Mouse (Mus musculus) neural tube, embryonic 12.5 days (tissue): Measurements from ENCODE around the gene Hoxd12. TPM values are rescaled to one million over a fixed set of nuclear protein-coding genes. Genes with fewer than 3 reads are reported as not detected.

Experiments
- ATAC-seq: fragments of 200-750 bp; cut with Nextera tagmentation; 2 replicates; pipeline ENCODE4 v1.8.0; 2017; ENCODE audit warnings: low read depth, mild to moderate bottlenecking, moderate TSS enrichment, moderate library complexity; ENCODE audit not compliant: low FRiP score
- H3K27ac ChIP-seq: fragments of 300-500 bp; sonication (generic); 2 replicates; pipeline ENCODE4 v1.5.1; 2016
- H3K27me3 ChIP-seq: fragments of 300-500 bp; sonication (generic); replicated peaks from 2 replicates; pipeline ENCODE4 v1.6.1; 2016; ENCODE audit warnings: mild to moderate bottlenecking
- H3K36me3 ChIP-seq: fragments of 300-500 bp; sonication (generic); 2 replicates; pipeline ENCODE4 v1.6.1; 2016; ENCODE audit warnings: mild to moderate bottlenecking
- H3K4me1 ChIP-seq: fragments of 300-500 bp; sonication (generic); 2 replicates; pipeline ENCODE4 v1.6.1; 2016
- H3K4me2 ChIP-seq: fragments of 300-500 bp; sonication (generic); replicated peaks from 2 replicates; pipeline ENCODE4 v1.6.1; 2016; ENCODE audit warnings: mild to moderate bottlenecking
- H3K4me3 ChIP-seq: fragments of 300-500 bp; sonication (generic); 2 replicates; pipeline ENCODE4 v1.5.1; 2016
- H3K9ac ChIP-seq: fragments of 300-500 bp; sonication (generic); 2 replicates; pipeline ENCODE4 v1.6.1; 2016; ENCODE audit warnings: mild to moderate bottlenecking
- H3K9me3 ChIP-seq: fragments of 300-500 bp; sonication (generic); 2 replicates; pipeline ENCODE4 v1.6.1; 2016; ENCODE audit warnings: mild to moderate bottlenecking
- WGBS: fragments of 180-500 bp; shearing (Covaris S2); methylation state at CpG from one replicate; pipeline ENCODE4 v1.1.7; 2016; 5-methylcytosine and 5-hydroxymethylcytosine counted together
- polyA plus RNA-seq: library from polyadenylated mRNA; unstranded; fragments of >200 nt; fragmentation: Nextera tagmentation; extraction: Ambion mirVana; gene quantifications from 2 replicates; pipeline ENCODE4 v1.2.1, GENCODE M21; 2016

The Hoxd12 gene
- polyA plus RNA-seq, 1 experiment from 2014 or later = 4.1 TPM

DNA sequence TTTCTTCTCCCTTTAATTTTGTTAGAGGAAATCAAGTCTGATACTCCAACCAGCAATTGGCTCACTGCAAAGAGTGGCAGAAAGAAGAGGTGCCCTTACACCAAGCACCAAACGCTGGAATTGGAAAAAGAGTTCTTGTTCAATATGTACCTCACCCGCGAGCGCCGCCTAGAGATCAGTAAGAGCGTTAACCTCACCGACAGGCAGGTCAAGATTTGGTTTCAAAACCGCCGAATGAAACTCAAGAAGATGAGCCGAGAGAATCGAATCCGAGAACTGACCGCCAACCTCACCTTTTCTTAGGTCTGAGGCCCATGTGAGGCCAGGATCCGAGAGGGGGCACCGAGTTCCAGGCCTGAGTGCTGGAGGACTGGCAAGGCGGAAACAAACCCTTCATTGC is 19.3 kb downstream of the Hoxd12 start:
- H3K4me1 ChIP-seq = peaks cover 19% of the 10 kb centered on the region
- peak overlapping the region; percentile 26 for H3K4me3 ChIP-seq
- no peaks in the 10 kb centered on the region for H3K36me3 ChIP-seq
- no peak overlapping the region for H3K27ac ChIP-seq
- peak overlapping the region; percentile 76 for H3K9ac ChIP-seq
- peak overlapping the region; percentile 75 for H3K4me2 ChIP-seq
- no peak for ATAC-seq
- no peaks in the 10 kb centered on the region for H3K9me3 ChIP-seq
- WGBS = 1% methylated on average over 16 of the region's 16 CpGs
- peaks cover 79% of the 10 kb centered on the region for H3K27me3 ChIP-seq

DNA sequence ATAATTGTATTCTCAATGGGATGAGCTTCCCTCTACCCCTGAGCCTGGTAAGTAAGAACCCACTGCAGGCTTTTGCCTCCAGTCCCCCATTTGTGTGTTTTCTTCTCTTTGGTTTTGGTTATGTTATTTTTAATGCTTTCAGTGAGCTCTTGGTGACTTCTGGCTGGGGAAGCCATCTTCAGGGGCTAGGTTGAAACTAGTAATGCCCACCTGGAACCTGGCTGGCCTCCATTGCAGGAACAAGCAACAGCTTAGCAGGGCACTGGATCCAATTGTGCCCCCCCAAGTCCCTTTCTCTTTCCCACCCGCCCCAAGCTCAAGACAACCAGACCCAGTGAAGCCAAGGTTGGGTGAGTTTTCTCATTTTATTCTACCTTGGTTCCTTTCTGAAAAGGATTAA is 20.6 kb downstream of the Hoxd12 start:
- WGBS = 15% methylated on average over 1 of the region's 1 CpGs

DNA sequence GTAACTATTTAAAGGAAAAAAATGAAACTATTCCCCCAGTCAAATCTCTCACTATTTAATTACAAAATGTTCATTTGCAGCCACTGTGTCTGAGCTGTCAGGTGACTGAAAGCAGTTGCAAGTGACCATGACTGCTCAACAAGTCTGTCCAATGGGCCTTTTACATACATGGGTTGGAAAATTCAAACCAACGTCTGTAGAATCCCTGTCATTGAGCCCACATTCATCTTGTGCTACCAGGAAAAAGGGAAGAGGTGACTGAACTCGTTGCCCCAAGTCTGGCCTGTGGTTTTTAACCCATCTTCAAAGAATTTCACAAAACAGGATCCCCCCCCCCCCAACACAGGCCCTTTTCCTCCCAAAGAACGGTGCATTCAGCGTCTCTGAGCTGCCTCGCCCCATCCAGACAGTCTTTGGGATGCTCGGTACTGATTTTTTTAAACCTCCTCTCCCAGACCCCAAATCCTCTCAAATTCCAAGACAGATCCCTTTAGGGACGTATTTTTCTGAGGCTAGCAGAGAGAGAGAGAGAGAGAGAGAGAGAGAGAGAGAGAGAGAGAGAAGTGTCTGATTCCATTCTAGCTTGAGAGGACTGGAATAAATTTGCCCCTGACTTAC is 21.1 kb downstream of the Hoxd12 start:
- no peaks in the 10 kb centered on the region for H3K9me3 ChIP-seq
- H3K4me1 ChIP-seq = peaks cover 28% of the 10 kb centered on the region
- peak overlapping the region; percentile 96 for H3K9ac ChIP-seq
- no peak for ATAC-seq
- H3K27ac ChIP-seq = peak overlapping the region; percentile 83; the same call in 1 of the 2 replicates
- H3K4me3 ChIP-seq = peak overlapping the region; percentile 54; the same call in 1 of the 2 replicates
- H3K36me3 ChIP-seq = no peaks in the 10 kb centered on the region
- H3K4me2 ChIP-seq = peak overlapping the region; percentile 75
- WGBS = 8% methylated on average over 7 of the region's 7 CpGs
- H3K27me3 ChIP-seq = peaks cover 85% of the 10 kb centered on the region

More for the DNA sequence above, 20.6 kb downstream of the Hoxd12 start:
- Histone ChIP-seq H3K4me3 (peak overlapping the region; percentile 11; the same call in 1 of the 2 replicates), H3K27me3 (peaks cover 81% of the 10 kb centered on the region), H3K4me1 (peaks cover 23% of the 10 kb centered on the region), H3K9ac (peak overlapping the region; percentile 18; the same call in 1 of the 2 replicates), H3K27ac (no peak overlapping the region), H3K4me2 (peak overlapping the region; percentile 75), H3K36me3 (no peaks in the 10 kb centered on the region), H3K9me3 (no peaks in the 10 kb centered on the region)
- ATAC-seq = no peak

DNA sequence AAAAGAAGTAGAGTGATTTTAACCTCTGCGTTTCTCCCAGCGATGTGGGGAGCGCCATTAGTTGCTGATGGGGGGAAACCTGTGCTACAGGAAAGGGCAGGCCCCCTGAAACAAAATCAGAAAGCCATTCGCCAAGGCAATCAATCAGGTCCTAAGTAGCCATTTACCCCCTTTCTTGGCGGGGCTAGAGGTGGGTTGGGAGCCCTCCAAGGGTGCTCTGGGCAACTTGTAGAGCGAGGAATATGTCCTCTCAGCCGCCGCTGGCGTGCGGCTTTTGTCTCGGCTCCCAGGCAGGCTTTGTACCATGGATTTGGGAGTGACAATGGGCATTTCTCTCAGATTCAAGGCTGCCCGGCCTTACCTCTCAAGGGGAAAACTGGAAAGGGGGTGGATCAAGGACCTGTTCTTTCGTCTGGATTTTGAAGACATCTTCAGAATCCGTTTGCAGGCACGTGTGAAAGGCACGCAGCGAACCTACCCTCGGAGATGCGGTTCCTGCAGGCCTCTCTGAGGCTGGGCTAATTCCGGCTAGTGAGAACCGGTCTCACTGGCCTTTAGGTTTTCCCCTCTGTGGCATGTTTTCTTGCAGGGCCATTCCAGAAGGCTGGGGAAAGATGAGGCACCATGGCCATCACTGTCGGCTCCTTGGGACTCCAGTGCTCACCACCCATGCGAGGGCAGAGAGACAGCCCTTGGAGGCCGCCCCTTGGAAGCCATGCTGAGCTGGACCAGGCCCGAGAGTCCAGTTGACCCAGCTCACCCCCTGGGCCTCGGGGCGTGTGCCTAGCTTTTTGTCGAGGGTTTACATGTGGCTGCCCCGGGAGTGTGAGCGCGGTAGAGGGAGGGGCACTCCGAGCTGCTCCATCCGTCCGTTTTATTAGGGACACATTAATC is 21.9 kb downstream of the Hoxd12 start:
- Histone ChIP-seq H3K36me3 (no peaks in the 10 kb centered on the region), H3K4me2 (peak overlapping the region; percentile 75), H3K4me3 (peak overlapping the region; percentile 54), H3K27me3 (peaks cover 82% of the 10 kb centered on the region), H3K4me1 (peaks cover 30% of the 10 kb centered on the region), H3K27ac (peak overlapping the region; percentile 83), H3K9me3 (no peaks in the 10 kb centered on the region), H3K9ac (peak overlapping the region; percentile 96)
- 2% methylated on average over 34 of the region's 34 CpGs for WGBS
- no peak for ATAC-seq

DNA sequence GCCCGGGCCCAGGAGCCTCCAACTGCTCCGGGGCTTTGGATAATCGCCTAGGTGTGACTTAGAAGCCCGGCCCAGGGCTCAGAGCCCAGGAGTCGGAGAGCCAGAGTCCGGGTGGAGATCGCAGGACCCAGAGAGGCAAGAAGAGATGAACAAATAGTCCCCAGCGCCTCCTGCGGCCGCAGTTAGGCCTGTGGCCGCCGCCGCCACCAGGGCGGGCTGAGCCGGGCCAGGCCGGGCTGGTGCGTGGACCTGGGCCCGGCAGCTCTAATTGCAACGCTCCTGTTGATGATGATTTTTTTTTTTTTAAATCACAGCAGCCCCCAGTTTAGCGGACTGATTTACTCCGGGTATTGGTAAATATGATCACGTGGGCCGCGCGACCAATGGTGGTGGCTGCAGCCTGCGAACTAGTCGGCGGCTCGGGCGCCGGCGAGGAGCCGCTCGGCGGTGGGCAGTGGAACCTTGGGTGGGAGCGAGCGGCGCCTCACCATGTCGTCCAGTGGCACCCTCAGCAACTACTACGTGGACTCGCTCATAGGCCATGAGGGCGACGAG is 22.8 kb downstream of the Hoxd12 start, which contains the start of gene Hoxd9:
Hoxd9 (plus strand) TSS at position 161 of the 555 bp plus-strand sequence.
- peak; percentile 49 for ATAC-seq
- Histone ChIP-seq H3K9me3 (no peaks in the 10 kb centered on the region), H3K36me3 (no peaks in the 10 kb centered on the region), H3K9ac (peak within 1 kb of the TSS; percentile 96), H3K27ac (peak within 1 kb of the TSS; percentile 83), H3K4me2 (peak within 1 kb of the TSS; percentile 75), H3K27me3 (peaks cover 73% of the 10 kb centered on the region), H3K4me3 (peak within 1 kb of the TSS; percentile 54), H3K4me1 (peaks cover 30% of the 10 kb centered on the region)
- under 1% methylated on average over 43 of the region's 43 CpGs for WGBS

DNA sequence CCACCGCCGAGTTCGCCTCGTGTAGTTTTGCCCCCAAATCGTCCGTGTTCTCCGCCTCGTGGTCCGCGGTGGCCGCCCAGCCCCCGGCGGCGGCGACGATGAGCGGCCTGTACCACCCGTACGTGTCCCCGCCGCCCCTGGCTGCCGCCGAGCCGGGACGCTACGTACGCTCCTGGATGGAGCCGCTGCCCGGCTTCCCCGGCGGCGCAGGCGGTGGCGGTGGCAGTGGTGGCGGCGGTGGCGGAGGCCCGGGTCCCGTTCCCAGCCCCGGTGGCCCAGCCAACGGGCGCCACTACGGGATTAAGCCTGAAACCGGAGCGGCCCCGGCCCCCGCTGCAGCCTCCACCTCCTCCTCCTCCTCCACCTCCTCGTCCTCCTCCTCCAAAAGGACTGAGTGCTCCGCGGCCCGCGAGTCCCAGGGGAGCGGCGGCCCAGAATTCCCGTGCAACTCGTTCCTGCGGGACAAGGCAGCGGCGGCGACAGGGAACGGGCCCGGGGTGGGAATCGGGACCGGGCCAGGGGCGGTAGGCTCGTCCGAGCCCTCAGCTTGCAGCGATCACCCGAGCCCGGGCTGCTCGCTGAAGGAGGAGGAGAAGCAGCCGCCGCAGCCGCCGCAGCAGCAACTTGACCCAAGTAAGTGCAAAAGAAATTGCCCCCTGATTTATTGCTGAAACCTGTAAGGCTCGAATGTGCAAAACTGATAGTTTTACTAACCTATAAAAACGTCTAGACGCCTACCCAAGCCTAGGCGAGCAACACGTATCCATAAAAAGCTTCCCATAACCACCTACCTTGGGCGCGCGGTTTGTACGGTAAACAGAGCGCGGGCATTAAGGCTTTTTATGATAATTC is 23.6 kb downstream of the Hoxd12 start:
- 0 out of 2 replicates have a peak, but pooled peaks have one; percentile 25 for ATAC-seq
- peak overlapping the region; percentile 83; the same call in 1 of the 2 replicates for H3K27ac ChIP-seq
- peak overlapping the region; percentile 54 for H3K4me3 ChIP-seq
- H3K9me3 ChIP-seq = no peaks in the 10 kb centered on the region
- peak overlapping the region; percentile 75 for H3K4me2 ChIP-seq
- H3K27me3 ChIP-seq = peaks cover 65% of the 10 kb centered on the region
- under 1% methylated on average over 83 of the region's 86 CpGs for WGBS
- no peaks in the 10 kb centered on the region for H3K36me3 ChIP-seq
- H3K4me1 ChIP-seq = peaks cover 33% of the 10 kb centered on the region
- H3K9ac ChIP-seq = peak overlapping the region; percentile 96

DNA sequence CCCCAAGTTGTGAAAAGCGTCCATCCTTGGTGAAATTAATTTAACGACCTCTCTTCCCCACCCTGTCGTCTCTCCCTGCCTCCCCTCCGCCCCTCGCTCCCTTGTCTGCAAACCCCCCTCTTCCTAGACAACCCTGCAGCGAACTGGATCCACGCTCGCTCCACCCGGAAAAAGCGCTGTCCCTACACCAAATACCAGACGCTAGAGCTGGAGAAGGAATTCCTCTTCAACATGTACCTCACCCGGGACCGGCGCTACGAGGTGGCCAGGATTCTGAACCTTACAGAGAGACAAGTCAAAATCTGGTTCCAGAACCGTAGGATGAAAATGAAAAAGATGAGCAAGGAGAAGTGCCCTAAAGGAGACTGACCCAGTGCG is 24.2 kb downstream of the Hoxd12 start:
- WGBS = under 1% methylated on average over 17 of the region's 17 CpGs

DNA sequence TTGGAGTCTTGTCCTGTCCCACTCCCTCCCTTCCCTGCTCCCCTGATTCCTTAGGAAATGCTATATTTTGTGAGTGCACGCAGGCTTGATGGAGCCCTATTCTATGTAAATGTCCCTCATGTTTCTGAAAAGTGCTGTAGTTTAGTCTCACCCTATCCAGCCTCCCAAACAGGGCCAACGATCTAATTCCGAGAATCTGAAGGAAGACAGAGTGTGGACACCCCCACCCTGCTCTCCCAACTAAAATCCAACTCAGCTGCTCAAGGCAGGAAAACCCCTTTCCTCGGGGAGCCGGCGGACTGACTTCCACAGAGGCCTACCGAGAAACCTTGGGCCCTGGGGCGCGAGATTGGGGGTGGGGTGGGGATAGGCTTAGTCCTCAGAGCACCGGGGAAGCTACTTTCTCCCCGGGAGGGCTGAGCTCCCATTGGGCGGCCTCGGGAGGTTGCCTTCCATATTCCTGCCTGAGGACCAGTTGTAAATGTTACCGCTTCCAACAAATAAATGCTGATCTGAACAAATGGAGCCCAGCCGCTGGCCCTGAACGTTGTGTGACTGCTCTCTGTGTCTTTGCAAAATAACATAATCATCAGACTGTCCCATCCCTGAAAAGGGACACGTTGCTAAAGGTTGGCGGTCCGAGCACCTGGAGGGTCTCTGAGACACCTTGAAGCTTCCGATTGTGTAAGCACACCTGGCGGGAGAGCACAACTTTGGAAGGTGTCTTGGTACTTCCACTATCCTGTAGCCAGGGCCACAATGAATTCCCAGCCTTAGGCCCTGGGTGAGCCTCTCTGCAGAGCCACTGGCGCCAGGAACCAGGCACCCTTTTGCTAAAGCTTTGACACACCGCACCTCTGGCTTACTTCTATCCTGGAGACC is 25.1 kb downstream of the Hoxd12 start:
- no peak for ATAC-seq
- peak overlapping the region; percentile 75 for H3K4me2 ChIP-seq
- no peaks in the 10 kb centered on the region for H3K9me3 ChIP-seq
- WGBS = 3% methylated on average over 23 of the region's 23 CpGs
- H3K4me3 ChIP-seq = peak overlapping the region; percentile 54
- H3K9ac ChIP-seq = peak overlapping the region; percentile 96
- H3K36me3 ChIP-seq = no peaks in the 10 kb centered on the region
- H3K27ac ChIP-seq = peak overlapping the region; percentile 57
- H3K27me3 ChIP-seq = peaks cover 53% of the 10 kb centered on the region
- H3K4me1 ChIP-seq = peaks cover 41% of the 10 kb centered on the region

More for the DNA sequence above, 24.2 kb downstream of the Hoxd12 start:
- no peak for ATAC-seq
- peak overlapping the region; percentile 96 for H3K9ac ChIP-seq
- no peaks in the 10 kb centered on the region for H3K36me3 ChIP-seq
- peak overlapping the region; percentile 75 for H3K4me2 ChIP-seq
- H3K27me3 ChIP-seq = peaks cover 60% of the 10 kb centered on the region
- H3K27ac ChIP-seq = peak overlapping the region; percentile 57; the same call in 1 of the 2 replicates
- H3K4me3 ChIP-seq = peak overlapping the region; percentile 54
- no peaks in the 10 kb centered on the region for H3K9me3 ChIP-seq
- H3K4me1 ChIP-seq = peaks cover 39% of the 10 kb centered on the region

DNA sequence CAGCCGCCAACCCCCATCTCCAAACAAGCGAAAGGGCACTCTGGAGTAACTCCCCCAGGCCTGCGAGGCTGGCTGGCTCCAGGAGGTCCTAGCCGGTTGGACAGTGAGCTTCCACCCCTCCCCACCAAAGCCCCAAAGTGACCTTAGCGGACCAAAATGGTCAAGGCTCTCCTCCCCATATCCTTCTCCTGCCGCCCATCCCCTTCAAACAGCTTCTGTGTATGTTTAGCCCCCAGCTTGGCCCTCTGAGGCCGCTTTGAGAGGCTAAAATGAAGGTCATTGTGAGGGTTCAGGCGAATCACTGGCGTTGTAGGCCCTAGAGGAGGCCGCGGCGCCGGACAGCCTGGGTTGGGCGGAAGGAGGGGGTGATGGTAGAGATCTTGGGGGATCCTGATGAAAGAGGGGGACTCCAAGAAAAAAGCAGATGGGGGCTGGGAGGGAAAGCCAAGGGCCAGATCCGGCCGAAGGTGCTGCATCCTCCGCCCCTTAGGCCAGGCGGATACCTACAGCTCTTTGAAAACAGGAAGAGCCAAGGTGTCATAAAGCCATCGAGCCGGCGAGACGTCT is 25.8 kb downstream of the Hoxd12 start:
- no peak for ATAC-seq
- peaks cover 41% of the 10 kb centered on the region for H3K4me1 ChIP-seq
- 3% methylated on average over 22 of the region's 22 CpGs for WGBS
- no peaks in the 10 kb centered on the region for H3K36me3 ChIP-seq
- H3K27ac ChIP-seq = peak overlapping the region; percentile 57
- H3K9me3 ChIP-seq = no peaks in the 10 kb centered on the region
- H3K4me2 ChIP-seq = peak overlapping the region; percentile 75
- H3K9ac ChIP-seq = peak overlapping the region; percentile 96
- peaks cover 46% of the 10 kb centered on the region for H3K27me3 ChIP-seq
- peak overlapping the region; percentile 54 for H3K4me3 ChIP-seq

DNA sequence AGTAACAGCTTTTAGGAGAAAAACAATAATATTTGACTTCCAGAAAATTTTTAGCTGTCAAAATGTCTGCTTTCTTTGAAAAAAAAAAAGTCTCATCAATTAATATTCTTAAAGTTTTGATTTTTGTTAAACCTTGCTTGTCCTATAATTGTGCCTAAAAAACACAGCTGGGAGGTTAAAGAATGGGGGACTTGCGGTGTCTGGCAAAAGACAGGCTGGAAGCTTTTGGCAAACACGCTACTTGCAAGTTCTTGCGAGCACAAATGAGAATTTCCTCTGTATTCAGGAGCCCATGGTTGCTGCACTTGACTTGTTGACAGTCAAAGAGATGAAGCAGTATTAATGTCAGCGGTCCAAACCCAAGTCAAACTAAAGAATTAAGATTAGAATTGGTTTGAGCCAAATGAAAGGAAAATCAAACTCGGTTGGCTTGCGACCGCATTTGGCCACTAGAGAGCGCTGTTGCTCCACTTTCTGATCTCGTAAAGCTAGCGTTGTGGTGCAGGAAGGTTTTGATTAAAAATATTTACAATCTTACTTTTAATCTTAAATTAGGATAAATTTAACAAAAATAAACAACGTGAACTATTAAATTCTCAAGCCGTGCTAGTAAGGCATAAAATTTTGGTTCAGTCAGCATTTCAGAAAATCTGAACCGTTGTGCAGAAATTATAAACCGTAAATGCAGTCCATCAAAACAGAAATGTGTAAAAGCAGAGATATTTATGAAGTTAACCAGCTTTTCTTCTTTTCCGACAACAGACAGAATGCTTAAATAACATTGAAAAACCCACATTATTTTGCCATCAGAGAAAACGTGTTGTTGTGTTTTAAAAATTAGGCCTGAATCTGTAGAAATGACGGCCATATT is 27.4 kb downstream of the Hoxd12 start:
- no peak for ATAC-seq
- Histone ChIP-seq H3K4me2 (peak overlapping the region; percentile 96), H3K4me1 (peaks cover 33% of the 10 kb centered on the region), H3K27ac (no peak overlapping the region), H3K9me3 (no peaks in the 10 kb centered on the region), H3K4me3 (no peak overlapping the region), H3K9ac (0 out of 2 replicates have a peak overlapping the region, but pooled peaks have one; percentile 30), H3K27me3 (peaks cover 32% of the 10 kb centered on the region), H3K36me3 (no peaks in the 10 kb centered on the region)
- WGBS = 12% methylated on average over 17 of the region's 17 CpGs
